Mouse (Mus musculus) layer of hippocampus, adult 8-10 months (tissue): Measurements from ENCODE around the gene Stox2. TPM values are rescaled to one million over a fixed set of nuclear protein-coding genes. Genes with fewer than 3 reads are reported as not detected.

ENCODE experiments used
- DNase-seq, 2 experiments: peaks; one replicate each; pipeline ENCODE4 v3.0.0; 2022; ENCODE audit warnings: low spot score in 2 of 2
- total RNA-seq, 4 experiments: library from RNA; stranded (reverse); gene quantifications; 2 replicates each; pipeline ENCODE4 v1.2.4; 2022

Gene Stox2
- total RNA-seq, 4 experiments from 2014 or later: 77.1 to 93.8 (median 83.6) TPM

DNA sequence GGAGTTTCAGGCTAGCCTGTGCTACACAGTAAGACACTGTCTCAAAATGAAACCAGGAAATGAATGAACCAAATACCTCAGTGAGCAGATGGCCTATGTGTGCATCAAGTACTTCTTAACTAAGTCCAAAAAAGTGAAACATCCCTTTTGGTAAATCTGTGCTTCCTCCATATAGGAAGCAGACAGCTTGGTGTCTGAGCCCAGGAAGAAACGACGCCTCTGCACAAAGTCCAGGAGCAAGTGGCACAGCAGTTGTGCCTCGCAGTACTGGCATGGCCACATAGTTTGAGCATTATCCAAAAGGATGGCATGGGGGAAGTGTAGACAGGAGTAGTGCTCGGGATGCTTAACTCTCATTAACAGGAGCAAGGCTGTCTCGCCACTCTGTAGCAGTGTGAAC is 140.3 kb downstream of the Stox2 start:
- DNase-seq: no peak

DNA sequence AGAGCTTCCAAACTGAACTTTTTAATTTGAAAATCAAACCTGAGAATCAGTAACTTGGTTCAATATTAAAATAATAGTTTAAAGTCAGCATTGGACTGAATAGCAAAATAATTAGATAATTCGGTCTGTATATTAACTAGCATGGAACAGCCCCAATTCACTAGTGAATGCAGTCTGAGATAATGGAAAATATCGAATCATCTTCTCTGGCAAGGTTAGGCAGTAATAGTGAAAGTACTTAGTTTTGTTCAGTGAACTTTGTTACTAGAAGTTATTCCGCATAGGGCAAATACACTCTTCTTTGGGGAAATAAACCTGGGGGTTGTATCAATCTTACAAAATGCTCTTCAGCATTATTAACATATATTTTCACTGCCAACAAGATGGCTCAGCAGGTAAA is 147.7 kb downstream of the Stox2 start:
- DNase-seq: no peak

DNA sequence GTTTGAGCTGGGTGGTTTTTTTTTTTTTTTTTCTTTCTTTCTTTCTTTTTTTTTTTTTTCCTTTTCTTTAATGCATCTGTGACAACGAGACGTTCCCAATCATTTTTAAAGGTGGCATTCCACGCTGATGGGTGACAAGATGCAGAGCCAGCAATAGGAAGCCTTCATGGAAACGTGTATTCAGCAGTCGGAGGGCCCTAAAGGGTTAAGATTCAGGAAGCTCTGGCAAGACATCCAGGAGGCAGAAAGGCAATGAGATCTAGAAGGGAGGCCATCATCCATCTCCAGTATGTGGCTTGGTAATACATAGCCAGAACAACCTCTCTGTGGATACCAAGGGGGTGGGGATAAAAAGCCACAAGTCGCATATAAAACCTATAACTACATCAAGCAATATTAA is 156.5 kb downstream of the Stox2 start:
- no peak for DNase-seq

DNA sequence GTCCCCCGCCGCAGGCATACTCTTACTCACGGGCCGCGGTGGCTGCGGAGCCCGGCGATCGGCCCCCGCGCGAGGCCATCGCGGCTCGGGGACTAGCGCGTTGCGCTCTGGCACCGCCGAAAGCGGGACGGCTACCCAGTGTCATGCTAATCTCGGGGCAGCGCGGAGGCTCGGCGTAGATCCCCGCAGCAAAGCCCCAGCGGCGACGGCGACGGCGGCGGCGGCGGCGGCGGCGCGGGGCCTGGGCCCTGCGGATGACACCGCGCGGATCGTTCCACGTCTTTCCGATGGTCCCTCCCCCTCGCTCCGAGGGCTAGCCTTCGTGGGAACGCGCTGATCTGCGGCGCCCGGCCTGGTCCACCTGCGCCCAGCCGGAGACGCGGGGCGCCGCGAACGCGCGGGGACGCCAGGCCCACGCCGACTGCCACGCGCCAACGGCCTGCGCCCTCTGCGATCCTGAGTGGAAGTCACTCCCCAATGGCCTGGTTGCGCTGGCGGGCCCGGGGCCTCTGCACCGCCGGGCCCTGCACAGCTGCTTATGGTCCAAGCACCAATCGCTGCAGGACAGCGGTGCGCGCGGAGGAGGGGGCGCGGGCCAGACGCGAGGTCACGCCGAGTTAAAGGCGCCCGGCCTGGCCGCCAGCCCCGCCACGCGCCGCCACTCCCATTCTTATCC is 157.2 kb downstream of the Stox2 start:
- DNase-seq: peak; percentile 47 to 64

DNA sequence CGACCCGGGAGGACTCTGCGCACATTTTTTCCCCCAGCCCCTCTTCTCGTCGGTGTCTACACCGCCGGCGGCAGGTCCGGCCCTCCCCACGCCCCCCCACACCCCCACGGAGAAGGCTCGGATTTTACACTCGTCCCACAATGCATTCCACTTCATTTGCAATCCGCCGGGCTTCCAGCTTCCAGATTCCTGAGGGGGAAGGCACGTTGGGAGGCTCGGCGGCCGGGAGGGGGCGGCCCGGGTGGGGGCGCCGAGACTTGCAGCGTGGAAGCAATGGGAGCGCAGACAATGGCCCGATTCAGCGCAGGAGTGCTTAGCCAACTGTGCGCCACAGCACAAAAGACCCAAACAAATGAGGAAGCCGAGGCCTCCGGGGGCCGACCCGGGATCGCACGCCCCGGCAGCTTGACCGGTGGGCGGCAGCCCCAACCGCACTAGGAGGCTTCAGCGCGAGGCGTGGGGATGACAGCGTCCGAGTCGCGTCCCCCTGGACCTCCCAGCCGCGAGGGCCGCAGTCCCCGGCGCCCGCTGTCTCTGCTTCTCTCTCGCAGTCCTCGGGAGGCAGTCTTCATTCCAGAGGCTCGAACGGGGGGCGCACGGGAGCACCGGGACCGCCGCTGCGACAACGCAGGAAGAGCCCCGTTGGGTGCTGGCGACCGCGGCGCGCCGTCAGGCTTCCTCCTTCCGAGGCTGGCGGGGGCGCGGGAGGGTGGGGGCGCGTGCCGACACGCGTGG is 157.9 kb downstream of the Stox2 start:
- DNase-seq: peak; percentile 62 to 71

DNA sequence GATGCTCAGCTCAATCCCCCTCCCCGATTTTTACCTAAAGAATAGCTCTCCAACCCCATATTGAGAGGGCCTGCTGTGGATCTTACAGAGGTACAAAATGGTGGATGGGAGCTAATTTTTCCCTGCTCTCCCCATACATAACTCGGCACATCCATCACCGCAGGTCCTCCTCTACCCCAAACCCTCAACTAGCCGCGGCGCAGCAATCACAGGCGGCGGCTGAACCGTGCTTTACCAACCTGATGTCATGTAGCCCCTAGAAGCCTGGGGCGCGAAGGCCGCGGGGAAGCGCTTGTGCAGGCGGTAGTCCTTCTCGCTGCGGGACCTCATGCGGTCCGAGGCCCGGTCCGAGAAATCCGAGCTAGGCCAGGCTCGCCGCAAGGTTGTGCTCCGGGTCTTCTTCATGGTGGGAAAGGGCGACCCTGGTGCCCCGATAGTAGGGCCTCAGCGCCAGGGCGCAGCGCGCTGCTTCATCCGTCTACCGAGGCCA is 158.5 kb downstream of the Stox2 start:
- peak; percentile 30 to 44 for DNase-seq

DNA sequence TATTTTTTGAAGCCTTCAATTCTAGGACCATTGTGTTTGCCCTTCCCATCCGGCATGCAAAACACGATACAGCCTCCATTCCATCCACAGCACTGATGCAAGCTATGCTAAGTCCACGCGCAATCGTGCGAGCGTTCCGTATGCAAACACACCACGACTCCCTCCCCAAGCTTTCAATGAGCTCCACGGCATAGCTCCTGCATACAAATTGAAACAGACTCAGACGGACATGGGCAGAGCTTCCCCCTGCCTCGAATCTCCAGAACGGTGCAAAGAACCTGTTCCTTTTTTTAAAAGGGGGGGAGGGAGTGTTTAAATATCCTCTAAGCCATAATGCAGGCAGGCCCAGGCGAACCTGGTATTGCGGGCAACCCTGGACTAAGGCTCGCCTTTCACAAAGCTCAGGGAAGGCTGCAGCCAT is 159.0 kb downstream of the Stox2 start:
- DNase-seq: peak; percentile 25 to 34

DNA sequence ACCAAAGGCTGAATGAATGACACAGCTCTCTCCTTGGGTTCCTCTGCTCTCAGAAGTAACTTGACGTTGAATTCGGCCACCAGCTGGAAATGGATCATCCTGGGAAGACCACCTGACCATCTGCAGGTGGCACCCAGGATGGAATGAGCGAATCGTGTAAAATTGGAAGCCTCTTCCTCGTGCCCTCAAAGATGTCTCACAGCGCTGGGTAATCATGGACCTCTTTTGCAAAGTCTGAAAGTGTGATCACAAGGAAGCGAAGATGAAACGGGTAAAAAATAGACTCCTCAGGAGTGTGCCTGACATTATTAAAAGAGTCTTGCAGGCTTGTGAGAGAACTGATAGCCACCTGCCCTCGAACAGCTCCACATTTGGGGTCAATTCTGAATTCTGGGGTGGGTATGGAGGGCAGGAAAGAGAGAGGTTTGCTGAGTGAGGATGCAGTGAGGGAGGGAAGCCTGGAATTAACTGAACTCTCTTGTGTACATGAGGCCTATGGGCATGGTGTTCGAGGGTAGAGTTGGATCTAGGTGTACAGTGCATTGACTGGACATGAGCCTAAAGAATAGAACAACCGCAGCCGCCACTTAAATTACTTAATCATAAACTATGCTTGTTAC is 160.0 kb downstream of the Stox2 start:
- DNase-seq: no peak

DNA sequence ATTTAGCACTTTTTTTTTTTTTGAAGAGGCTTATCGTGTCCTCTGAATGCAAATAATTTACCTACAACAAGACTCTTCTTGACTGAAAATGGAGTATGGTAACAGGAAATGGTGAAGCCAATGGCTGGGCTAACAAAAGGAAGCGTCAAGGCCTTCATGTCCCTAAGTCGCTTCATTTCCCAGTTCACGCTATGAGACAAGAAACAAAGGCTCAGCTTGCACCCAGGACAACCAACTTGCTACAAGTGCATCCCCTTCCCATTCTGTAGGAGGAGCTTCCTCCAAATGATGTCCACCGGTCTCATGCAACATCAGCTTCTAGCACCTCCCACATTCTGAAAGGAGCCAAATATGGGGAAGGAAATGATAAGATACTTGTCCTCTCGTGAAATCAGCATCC is 160.7 kb downstream of the Stox2 start:
- DNase-seq: no peak

DNA sequence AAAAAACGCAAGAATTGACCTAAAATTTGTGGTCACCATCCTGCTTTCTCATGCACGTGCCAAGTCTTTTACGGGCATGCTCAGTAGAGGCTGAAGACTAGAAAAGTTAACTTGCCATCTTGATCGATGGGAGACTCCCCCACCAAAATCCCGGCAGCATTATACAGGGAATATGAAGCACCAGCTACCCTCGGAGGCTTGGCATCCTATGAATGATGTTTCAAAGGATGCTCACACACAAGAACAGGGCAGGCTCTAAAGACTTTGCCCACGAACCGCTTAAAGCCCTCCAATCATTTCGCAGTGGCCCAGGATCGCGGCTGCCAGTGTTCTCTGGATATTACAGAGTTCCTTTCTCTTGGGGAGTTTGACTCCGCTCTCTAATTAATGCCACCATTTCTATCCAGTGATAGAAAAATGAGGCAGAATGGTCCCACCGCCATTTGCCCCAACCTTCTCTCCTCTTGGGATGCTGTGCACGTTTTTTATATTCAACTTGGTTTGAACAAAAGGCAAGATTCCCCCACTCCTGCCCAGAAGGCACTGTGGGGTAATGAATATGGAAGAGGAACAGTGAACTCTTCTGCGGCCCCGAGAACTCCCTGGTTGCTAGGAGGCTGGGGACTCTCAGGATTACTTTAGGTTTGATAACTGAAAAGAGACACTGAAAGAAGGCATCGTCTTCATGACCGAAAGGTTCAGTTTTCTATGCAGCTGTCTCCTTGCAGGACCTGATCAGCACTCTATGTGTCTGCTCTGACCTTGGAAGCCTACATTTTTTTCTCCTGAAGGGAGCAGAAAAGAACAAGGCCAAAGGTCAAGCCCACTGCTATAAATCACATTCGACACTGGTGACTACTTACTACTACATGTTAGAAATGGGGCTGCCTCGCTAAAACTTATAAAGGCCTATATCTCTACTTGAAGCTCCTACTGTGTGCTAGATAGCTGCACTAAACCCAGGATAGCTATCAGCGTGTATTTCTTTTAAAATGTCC is 161.5 kb downstream of the Stox2 start:
- no peak for DNase-seq

DNA sequence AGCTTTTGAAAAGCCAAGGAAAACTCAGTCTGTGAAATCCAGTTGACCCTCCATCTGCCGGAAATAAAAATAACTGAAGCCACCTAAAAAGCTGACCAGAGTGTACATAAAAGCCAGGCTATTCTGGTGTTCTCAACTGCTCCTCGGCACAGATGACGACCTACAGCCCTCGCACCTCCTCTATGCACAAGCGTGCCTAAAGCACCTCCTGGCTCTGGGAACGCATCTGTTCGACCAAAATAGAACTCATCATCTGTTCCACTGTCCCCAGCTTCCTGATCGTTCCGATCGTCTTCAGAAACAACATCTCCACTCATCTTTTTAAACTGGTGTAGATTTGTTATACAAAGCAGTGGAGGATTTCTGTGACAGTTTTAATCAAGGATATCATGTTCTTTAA is 166.3 kb downstream of the Stox2 start:
- no peak for DNase-seq

DNA sequence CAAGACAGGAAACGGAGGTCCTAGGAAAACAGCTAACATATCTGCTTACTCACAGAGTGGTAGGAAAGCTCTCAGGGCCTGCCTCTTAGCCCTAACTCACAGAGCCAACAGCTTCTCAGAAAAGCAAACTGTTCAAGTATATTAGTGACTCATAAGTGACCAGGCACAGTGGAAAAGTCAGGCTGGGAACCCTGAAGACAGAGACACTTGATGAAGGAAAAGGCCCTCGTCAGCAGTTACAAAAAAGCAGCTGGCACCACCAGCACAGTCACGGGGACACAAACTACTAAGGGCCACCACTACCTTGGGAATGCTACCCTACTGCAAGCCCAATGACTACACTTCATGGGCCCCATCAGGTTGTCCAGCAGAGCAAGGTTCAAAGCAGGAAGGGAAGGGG is 168.0 kb downstream of the Stox2 start:
- no peak for DNase-seq

DNA sequence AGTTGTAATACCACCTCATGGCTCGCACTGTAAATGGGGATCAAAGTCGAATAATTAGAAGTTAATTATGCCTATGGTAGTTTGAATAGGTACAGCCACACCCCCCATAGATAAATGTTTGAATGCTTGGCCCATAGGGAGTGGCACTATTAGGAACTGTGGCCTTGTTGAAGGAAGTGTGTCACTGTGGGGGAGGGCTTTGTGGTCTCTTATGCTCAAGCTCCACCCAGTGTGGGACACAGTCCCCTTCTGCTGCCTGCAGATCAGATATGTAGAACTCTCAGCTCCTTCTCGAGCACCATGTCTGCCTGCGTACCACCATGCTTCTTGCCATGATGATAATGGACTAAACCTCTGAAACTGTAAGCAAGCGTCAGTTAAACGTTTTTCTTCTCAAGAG is 177.2 kb downstream of the Stox2 start:
- DNase-seq: no peak

DNA sequence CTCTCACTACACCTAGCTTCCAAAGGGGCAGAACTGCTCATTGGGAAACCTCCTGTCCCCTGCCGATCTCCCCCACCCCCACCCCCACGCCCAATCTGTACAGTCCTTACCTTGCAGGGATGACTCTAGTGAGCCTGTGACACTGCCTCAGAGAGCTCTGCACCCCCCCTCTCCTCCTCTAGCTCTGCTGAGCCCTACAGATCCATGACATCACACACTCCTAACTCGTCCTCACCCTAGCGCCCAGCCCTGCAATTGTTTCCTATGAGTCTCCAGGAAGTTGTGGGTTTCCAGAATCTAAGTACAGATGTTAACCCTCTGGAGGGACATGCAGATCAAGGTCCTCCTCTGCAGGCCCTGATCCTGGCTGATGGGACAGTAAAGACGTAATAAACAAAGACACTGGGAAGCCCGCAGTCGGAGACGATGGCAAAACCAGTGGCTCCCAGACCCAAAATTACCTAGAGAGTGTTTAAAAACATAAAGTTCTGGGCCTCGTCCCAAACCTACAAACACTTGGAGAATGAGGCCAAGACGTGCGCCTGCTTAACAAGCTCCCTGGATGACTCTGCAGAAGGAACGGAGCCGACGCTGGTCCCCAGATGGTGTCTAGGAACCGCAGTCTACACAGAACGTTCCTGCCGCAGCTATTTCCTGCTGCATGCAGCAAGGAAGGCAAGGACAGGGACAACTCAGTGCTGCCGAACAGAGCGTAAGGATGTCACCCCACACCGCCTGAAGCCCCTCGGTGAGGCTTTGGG is 177.9 kb downstream of the Stox2 start:
- DNase-seq: peak; percentile 51 to 79

DNA sequence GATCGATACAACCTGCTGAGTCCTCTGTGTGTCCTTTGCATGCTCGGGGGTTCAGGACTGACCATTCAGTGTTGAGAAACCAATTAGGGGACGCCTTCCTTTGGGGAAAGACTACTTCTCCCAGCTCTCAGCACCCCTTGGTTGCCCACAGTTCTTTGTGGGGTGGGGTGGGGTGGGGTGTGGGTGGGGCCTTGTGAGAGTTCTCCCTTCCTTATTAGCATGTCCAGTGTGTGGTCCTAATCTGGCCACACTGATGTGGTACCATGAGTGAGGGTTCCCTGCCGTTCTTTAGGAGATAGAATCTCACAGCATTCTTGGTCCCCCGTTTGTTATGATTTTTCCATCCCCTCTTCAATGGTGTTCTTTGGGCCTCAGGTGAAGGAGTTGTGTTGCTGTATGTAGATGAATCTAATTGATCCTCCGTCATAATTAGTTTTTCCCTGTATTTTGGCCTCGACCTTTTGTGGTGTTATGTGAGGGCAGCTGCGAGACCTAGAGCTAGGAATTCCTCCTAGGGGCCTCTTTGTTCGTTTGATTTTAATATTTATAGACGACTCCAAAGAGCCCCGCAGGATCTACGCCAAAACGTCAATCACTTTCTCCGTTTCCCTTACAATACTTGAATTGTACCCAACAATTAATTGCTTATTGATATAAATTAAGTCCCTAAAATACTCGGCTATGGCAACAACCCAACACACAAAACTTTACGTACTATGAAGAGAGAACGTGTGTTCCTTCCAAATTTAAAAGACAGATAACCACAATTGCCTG is 182.9 kb downstream of the Stox2 start:
- DNase-seq: no peak

DNA sequence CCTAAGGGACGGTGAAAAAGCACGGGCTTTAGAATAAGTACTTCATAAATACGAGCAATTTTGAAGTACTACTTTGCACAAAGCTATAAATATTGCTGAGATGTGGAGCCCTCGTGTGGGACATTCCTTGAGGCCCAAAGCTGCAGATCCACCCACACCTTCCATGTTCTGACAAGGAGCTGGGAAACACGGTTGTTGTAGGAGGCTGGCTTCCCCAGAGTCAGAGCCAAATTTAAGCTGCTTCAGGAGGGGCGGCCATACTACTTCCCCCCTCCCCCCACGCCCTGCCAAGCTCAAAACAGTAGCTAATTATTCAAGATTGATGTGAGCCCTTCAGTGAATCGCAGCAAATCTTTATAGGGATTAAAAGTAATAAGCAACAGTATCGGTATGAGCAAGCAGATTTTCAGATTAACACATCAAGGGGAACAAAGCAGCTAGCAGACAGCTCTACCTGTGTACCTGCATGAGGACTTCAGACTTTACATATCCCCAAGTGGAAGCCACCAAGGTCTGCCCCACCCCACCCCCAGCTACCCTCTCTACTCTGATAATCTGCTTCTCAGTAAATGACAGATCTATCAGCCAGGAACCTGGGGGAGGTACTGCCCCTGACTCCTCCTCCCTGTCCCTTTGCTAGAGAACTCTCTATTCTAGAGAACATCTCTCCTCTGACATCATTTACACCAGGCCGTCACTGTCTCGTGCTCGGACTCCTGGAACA is 185.2 kb downstream of the Stox2 start:
- DNase-seq: no peak

DNA sequence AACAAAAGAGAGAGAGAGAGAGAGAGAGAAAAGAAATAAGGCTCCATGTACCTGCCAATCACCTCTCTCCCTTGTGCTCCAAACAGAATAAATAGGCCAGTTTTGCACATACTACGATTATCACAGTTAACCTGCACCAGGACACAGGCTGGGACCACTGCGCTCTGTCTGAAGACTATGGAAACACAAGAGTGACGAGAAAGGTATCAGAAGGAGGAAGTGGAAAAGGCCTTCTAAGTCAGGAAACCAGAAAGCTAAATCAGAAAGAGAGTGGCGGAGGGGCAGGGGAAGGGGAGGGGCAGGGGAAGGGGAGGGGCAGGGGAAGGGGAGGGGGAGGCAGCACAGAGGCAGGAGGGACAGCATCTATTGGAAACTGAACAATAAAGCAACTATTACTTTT is 195.3 kb downstream of the Stox2 start:
- no peak for DNase-seq

DNA sequence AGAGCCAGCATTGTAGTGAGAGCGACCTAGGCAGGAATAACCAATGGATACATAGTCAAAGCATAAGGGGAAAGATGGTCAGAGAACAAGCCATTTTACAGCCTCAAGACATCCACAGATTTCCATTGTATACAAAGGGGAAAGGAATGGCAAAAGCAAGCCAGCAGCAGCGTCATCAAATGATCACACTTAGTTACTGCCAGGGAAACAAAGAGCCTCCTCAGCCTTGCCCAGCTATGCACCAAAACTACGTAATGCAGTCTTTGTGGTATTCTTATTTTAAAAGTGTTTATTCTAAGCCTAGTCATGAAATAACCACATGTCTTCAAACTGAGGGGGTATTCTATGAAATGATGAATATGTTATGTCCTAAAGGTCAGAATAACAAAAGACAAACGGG is 201.0 kb downstream of the Stox2 start:
- DNase-seq: peak in 1 of 2 experiments; percentile 42

DNA sequence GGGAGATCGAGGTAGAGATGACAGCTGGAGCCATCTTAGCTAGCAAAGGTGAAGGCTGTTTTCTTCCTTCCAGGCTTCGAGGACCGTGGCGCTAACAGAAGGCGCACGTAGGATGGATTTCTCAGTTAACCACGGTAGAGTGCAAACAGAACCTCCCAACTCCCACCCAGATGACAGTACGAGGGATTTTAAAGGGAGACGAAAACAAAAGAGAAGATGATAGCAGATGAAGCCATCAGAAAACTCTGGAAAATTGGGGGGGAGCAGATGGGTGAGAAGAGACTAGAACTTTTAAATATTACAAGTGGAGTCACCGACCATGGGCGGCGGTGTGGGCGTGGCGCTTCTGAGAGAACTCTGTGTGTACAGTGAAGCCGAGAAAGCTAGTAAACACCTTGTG is 202.0 kb downstream of the Stox2 start:
- DNase-seq: peak; percentile 51
